Mouse (Mus musculus) cerebellum, adult 9-10 months (tissue): ENCODE data around the gene Col4a4.

Experiments
- DNase-seq: peaks from one replicate; pipeline ENCODE4 v3.0.0; 2022

Col4a4 gene

GRCm38 (mm10) chr1:82577339-82577738 is 9.3 kb downstream of the Col4a4 start:
- no peak for DNase-seq

- DNase-seq: no peak
Observed at GRCm38 (mm10) chr1:82576182-82576581, 10.5 kb downstream of the Col4a4 start.

- no peak for DNase-seq
Observed at GRCm38 (mm10) chr1:82575681-82576080, 11.0 kb downstream of the Col4a4 start.

- DNase-seq: no peak
Observed at GRCm38 (mm10) chr1:82571758-82572157, 14.9 kb downstream of the Col4a4 start.

- no peak for DNase-seq
Observed at GRCm38 (mm10) chr1:82569405-82569804, 17.2 kb downstream of the Col4a4 start.

GRCm38 (mm10) chr1:82560223-82560622 is 26.4 kb downstream of the Col4a4 start:
- no peak for DNase-seq

- DNase-seq: no peak
Observed at GRCm38 (mm10) chr1:82554889-82555288, 31.8 kb downstream of the Col4a4 start.

- DNase-seq: peak; percentile 16
Observed at GRCm38 (mm10) chr1:82554443-82554850, 32.2 kb downstream of the Col4a4 start.

GRCm38 (mm10) chr1:82545199-82545960 is 41.3 kb downstream of the Col4a4 start:
- DNase-seq: no peak

- DNase-seq: no peak
Observed at GRCm38 (mm10) chr1:82544419-82545185, 42.0 kb downstream of the Col4a4 start.

- DNase-seq: no peak
Observed at GRCm38 (mm10) chr1:82543934-82544333, 42.7 kb downstream of the Col4a4 start.

GRCm38 (mm10) chr1:82540056-82540455 is 46.6 kb downstream of the Col4a4 start:
- no peak for DNase-seq

GRCm38 (mm10) chr1:82537848-82538247 is 48.8 kb downstream of the Col4a4 start:
- no peak for DNase-seq

GRCm38 (mm10) chr1:82536515-82537174 is 50.0 kb downstream of the Col4a4 start:
- no peak for DNase-seq

- no peak for DNase-seq
Observed at GRCm38 (mm10) chr1:82527931-82528330, 58.7 kb downstream of the Col4a4 start.

GRCm38 (mm10) chr1:82491954-82492353 is 94.7 kb downstream of the Col4a4 start:
- DNase-seq: no peak

- no peak for DNase-seq
Observed at GRCm38 (mm10) chr1:82486371-82486770, 100.3 kb downstream of the Col4a4 start.

GRCm38 (mm10) chr1:82482371-82482770 is 104.3 kb downstream of the Col4a4 start:
- no peak for DNase-seq

- DNase-seq: no peak
Observed at GRCm38 (mm10) chr1:82479696-82480487, 106.8 kb downstream of the Col4a4 start.

GRCm38 (mm10) chr1:82476746-82477145 is 109.9 kb downstream of the Col4a4 start:
- DNase-seq: no peak

- DNase-seq: peak; percentile 37
Observed at GRCm38 (mm10) chr1:82476256-82476655, 110.4 kb downstream of the Col4a4 start.

- no peak for DNase-seq
Observed at GRCm38 (mm10) chr1:82475821-82476220, 110.8 kb downstream of the Col4a4 start.

- no peak for DNase-seq
Observed at GRCm38 (mm10) chr1:82475254-82475653, 111.4 kb downstream of the Col4a4 start.
